Mouse (Mus musculus) heart, postnatal 4 days (tissue): ENCODE data around the gene Slc7a1. TPM values are rescaled to one million over a fixed set of nuclear protein-coding genes. Genes with fewer than 3 reads are reported as not detected.
"Not testable (repeated sequence)": the region's sequence is repeated elsewhere in the genome, so short reads cannot be mapped to it uniquely, and the experiment has no call there.

Source experiments
- DNase-seq: peaks from one replicate; pipeline ENCODE4 v3.0.0; 2021
- total RNA-seq, 2 experiments: library from RNA; stranded (reverse); gene quantifications; 2 replicates each; pipeline ENCODE4 v1.2.3; 2021

The Slc7a1 gene
- total RNA-seq, 2 experiments from 2014 or later: 32.6 to 34.6 TPM

DNA sequence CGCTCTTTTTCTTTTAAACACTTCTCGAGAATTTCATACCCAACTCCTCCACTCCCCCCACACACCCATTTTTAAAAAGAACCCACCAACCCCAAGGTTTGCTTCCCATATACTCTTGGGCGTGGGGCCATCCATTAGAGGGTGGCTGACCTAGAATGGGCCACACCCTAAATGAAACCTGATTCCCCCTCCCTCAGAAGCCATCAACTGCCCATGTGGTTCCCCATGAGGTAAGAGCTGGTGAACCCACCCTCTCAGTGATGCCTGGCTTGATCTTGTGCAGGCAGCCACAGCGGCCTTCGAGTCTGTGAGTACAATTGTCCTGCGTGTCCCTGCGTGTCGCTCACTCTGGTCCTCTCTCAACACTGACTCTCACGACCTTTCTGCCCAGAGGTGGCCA is 33.2 kb downstream of the Slc7a1 start:
- DNase-seq: no peak

- DNase-seq: no peak
Observed at GRCm38 (mm10) chr5:148363441-148364113, 36.1 kb downstream of the Slc7a1 start.

DNA sequence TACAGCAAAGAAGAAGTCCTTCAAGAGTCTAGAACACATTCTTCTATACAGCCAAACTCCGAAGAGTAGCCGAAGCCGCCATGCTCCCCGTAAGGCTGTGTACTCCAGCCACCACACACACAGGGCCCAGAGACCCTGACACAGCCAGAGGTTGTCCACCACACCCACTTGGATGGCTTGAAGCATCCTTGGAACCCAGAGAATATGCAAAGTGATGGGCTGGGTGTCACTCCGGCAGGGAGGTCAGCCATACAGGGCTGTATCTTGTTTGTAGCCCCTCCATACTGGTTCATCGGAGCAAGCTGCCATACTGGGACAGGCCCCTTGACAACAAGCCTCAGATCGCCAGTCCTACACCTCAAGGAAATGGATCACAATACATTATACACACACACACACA is 37.4 kb downstream of the Slc7a1 start:
- no peak for DNase-seq

- no peak for DNase-seq
Observed at GRCm38 (mm10) chr5:148361759-148362010, 38.0 kb downstream of the Slc7a1 start.

DNA sequence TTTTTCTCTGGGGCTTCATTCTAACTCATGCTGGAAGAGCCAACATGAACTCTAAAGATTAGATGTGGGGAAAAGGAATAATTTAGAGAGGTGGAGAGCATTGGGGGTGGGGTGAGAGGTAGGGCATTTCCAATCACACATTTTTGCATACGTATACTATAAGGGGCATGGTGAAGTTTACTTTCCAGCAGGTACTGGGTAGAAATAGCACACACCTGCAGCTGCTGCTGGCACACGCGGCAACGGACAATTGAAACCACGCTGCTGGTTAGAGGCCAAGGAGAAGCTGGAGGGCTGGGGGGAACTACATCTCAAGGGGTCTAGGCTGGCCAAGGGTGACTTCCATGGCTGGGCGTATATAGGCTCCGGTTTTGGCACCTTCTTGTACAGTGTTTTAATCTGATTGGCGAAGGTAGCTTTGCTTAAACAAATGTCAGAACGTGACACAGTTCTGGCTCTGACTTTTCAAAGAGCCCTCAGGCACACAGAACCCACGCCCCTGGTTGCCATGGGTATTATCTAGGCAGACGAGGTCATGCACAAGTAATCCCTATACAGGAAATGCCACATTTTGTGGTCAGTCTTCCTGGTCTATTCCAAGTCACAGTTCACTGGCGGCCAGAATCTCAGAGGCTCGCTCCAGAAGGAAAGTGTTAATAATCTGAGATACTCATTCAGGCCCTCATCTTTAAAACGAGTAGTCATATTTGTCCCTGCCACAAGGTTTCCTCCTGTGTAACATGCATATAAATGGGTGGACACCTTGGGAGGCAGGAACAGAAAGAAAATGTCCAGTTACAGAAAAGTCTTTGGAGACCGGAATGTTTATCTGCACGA is 38.6 kb downstream of the Slc7a1 start:
- DNase-seq: peak; percentile 54

DNA sequence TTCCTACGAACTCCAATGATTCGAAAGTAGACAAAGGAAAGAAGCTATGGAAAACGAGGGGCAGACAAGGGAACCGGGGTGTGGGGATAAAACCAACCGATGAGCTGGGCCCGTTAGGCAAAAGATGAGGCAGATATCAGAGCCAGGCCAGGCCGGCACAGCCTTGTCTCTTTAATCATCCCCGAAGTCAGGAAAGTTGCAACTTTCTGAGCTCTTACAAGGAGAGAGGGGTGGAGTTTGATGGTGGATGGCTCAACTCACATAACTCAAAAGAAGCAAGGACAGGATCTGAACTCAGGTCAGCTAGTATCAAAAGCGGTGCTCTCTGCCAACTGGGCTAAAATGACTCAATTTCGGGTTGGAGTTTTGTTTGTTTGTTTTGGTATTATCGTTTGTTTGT is 40.6 kb downstream of the Slc7a1 start:
- no peak for DNase-seq

GRCm38 (mm10) chr5:148357168-148357567 is 42.5 kb downstream of the Slc7a1 start:
- no peak for DNase-seq

GRCm38 (mm10) chr5:148355822-148356221 is 43.9 kb downstream of the Slc7a1 start:
- DNase-seq: no peak

DNA sequence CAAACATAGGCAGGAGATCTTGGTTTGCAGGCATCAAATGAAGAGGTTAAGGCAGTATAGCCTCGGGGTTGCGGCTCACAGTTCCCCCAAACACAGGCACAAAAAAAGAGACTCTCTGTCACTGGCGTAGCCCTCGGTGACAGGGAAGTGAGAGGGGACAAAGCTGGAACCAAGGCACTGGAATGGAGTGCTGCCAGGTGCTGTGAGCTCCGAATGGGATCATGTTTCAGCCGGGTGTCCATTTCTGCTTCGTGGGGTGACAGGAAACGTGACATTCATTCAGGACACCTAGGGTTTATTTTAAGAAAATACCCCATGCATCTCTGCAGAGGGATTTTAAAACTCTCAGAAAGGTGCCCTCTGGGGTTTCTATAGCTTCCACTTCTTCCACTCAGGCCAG is 45.2 kb downstream of the Slc7a1 start:
- peak; percentile 65 for DNase-seq

DNA sequence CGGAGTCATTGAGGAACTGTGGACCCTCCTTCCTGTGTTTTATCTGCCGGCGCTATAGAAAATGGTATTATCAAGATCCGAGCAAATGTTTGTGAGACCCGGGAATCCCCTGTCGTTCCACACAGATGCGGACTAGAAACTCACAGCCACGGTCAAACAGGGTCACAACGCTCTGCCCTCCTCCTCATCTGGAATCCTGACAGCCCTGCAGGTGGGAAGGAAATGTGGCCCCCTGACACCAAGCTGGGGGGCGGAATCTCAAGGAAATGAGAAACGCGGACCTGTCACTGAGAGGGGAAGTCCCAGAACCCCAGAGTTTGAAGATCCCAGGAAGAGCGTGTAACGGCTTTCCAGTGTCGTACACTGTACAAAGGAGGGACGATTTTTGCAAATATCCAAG is 46.3 kb downstream of the Slc7a1 start:
- DNase-seq: no peak

- DNase-seq: no peak
Observed at GRCm38 (mm10) chr5:148349327-148350011, 50.2 kb downstream of the Slc7a1 start.

- peak; percentile 68 for DNase-seq
Observed at GRCm38 (mm10) chr5:148348153-148348552, 51.6 kb downstream of the Slc7a1 start.

GRCm38 (mm10) chr5:148346543-148346942 is 53.2 kb downstream of the Slc7a1 start:
- DNase-seq: no peak

DNA sequence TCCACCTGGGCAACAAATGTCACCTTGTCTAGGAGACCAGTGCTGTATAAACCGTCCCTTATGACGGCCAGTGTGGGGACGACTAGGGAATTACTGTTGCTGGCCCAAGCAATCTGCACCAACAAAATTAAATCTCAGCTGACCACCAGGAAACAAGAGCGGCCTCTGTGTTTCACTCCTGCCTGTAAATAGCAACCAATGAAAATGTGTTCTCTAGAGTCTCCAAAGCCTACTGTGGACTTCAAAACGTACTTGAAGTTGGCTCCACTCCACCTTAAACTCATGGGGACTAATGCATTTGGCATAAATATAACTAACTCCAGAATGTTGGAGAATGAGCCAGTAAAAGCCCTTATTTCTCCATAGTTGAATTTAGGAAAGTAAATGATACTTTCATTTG is 55.3 kb downstream of the Slc7a1 start:
- DNase-seq: no peak

DNA sequence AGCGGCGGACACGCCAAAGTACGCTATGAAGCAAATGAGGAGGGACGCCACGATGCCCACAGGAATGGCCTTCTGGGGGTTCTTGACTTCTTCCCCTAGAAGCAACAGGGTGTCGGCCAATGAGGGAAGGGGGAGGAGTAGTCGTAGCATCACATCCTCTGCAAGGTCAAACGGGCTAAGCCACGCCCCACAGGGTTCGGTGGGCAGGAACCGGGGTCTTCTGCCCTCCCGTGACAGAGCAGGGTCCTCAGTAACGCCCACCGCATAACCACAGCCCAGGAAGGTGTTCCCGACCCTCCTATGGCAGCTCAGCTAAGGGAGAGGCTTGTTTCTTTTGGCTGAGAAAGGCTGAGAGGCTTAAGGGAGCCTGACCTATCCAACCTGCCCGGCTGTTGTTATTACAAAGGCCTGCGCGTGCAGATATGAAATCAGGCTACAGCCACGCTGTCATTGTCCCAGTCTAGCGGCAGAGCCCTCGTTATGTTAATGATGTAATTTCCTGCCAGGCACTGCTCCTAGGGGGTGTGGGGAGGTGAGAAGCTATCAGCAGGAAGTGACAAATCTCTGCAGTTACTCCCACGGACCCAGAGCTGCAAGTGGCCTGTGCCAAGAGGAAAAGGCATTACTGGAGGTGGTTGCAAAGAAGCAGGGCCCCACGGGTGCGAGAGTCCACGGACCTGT is 57.5 kb downstream of the Slc7a1 start:
- DNase-seq: peak; percentile 73

- no peak for DNase-seq
Observed at GRCm38 (mm10) chr5:148339126-148339525, 60.6 kb downstream of the Slc7a1 start.

GRCm38 (mm10) chr5:148332622-148332974 is 67.1 kb downstream of the Slc7a1 start:
- DNase-seq: peak; percentile 91

DNA sequence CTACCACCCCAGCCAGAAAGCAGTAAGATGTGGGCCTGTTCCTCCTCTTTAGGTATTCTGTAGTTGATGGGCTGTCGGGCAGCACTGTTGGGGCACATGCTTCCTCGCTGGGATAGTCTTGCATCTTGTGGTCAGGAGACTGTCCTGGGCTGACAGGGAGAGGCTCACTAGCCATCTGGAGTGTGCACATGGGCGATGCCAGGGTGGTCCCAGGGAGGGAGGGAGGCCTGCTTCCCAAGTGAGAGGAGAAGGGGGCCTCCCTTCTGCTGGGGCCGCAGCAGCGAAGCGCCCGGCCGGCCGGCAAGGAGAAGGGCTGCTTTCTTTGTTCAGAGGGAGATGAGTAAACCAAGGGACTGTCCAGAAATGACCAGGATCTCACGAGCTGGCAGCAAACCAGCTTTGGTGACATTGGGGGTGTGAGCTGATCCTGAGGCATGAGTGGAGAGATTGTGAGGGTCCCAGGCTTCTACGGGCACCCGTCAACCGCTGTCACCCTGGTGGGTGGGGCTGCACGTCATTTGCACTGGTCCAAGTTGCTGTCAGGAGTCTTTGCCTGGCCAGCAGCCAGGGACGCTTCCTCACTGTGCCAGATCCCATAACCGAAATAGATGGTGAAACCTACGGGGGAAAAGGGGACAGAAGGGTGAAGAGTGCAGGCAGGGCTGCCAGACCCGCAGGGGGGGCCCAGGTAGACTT is 67.6 kb downstream of the Slc7a1 start:
- peak; percentile 60 for DNase-seq

GRCm38 (mm10) chr5:148331229-148331776 is 68.4 kb downstream of the Slc7a1 start:
- DNase-seq: no peak

DNA sequence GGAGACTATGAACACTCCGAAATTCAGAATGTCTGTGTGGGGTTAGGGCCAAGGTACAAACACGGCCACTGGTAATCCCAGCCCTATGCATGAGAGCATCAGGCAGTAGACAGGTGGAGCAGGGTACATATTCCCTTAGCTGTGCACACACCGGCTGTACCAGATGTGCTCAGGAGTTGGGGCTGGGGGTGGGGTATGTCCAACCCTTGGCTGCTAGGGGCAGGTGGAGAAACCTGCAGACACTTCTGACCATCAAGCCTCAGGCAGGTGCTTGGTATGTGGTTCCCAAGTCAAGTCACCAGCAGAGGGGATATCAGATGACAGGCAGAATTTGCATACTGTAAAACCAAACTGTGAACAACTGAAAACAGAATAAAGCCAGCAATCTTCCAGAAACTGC is 70.7 kb downstream of the Slc7a1 start:
- DNase-seq: no peak

DNA sequence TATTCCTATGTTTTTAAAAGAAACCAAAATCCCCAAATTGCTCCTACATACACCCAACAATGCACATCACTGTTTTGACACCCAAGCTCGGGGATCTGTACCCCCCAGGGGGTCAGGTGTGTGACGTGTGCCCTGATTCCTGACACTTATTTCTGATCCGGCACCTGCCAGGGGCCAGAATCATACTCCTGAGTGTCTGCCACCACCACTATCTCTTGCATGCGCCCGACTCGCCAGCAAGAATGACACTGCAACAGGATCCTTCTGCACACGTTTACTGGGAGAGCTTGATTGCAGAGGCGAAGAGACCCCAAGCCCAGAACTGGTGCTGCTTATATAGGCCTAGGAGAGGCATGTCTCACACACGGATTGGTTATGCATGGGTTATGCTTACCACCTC is 73.4 kb downstream of the Slc7a1 start:
- DNase-seq: not testable (repeated sequence)

DNA sequence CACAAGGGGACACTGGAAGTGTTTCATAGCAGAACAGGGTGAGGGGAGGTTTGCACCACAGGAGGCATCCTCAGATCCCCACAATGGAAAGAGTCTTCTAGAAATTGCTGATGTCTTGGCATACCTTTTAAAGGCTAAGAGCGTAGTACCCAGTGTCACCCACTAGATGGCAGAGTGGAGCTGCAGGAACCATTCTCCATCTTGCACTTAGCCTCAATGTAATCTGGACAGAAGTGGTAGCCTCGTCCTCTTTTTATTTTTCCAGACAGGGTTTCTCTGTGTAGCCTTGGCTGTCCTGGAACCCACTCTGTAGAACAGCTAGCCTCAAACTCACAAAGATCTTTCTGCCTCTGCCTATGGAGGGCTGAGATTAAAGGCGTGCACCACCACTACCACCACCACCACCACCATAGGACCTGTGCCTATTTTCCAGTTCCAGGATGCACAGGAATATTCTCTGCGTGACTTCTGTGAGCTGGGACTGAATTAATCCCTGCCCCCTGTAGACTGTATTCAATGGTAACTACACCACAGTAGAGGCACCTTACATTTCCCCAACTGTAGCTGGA is 74.3 kb downstream of the Slc7a1 start:
- peak; percentile 69 for DNase-seq
